Mouse (Mus musculus) c-Kit-positive CD71-positive TER-119-negative erythroid progenitor cells, embryonic 14.5 days (primary cell): ENCODE measurements around the gene Vasp.
A peak's percentile ranks its signal among the peaks of the same experiment; 100 is the strongest.

ENCODE experiments used
- DNase-seq: peaks from one replicate; pipeline ENCODE4 v3.0.0-alpha.2; 2013; ENCODE audit warnings: low read depth

Vasp gene

DNA sequence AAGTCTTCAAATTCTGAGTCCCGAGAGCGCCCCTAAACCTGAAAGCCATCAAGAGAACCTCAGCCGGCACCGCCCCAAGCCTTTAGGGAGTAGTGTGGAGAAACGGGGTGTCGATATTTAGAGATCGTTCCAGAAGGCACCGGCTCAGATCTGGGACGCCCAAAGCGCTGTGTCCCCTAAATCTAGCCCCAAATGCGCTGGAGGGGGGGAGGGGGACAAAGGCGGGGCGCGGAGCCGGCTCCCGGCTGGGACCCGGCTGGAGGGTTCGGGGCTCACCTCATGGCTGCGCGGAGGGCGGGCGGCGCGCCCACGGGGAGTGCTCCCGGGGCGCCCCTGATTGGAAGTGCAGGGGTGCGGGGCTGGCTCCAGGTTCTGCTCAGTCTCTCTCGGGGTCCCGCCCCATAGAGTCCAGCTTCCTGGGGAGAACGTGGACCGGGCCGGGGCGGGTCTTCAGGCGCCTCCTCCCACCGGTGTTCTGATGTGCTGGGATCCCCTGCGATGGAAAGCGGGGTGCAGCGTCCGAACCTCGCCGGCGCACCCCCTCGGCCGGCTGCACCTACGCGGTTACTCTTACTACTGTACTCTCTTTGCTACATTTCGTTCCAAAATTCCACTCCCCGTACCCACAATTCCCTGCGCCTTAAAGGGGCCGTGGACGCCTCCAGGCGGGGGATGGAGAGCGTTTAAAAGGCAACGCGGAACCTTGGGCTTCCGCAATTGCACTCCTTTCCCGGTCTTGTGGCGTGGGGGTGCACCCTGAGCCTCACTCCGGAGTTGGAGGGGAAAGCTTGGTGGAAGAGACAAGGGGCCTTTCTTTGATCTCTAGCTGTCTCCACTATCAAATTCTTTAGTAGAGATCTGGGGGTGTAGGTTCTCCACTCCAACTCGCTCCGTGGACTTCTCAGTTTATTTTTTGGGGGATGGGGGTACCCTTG lies at the start of gene Vasp:
Vasp (minus strand) TSS at position 580 of the 935 bp plus-strand sequence.
- peak; percentile 89 for DNase-seq

DNA sequence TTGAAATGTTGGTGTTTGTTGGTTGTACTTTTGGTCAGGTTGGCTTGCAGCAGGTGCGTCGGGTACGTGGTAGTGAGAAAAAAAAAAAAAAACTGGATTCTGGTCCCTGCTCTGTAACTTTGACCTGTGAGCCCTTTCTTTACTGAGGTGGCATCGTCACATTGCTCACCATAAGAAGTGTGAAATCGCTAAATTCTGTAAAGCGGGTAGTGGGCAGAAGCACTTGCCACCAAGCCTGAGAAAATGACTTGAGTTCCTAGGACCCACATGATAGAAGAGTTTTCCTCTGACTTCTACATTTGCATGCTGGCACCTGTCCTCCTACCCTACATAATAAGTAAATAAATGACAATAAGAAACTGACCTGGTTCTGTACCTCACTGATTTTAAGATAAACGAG lies 49.0 kb upstream of the Vasp start:
- DNase-seq: no peak

DNA sequence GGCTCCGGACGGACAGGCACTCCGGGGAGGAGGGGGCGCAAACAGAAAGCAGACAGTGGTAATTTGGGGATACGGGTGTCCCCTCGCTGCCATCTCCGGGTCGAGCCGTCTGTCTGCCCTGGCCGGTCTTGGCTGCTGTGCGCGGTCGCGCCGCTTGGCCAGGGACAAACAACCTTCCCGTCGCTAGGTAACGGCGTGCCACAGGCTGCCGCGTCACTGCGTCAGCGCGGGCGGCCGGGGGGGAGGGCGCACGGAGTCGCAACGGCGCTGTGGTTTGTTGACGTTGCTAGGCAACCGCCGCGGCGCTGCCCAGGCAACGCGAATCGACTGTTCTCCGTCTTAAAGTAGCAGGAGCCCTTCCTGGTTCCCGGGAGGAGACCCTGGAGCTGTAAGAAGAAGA lies 48.3 kb upstream of the Vasp start:
- DNase-seq: peak; percentile 92

DNA sequence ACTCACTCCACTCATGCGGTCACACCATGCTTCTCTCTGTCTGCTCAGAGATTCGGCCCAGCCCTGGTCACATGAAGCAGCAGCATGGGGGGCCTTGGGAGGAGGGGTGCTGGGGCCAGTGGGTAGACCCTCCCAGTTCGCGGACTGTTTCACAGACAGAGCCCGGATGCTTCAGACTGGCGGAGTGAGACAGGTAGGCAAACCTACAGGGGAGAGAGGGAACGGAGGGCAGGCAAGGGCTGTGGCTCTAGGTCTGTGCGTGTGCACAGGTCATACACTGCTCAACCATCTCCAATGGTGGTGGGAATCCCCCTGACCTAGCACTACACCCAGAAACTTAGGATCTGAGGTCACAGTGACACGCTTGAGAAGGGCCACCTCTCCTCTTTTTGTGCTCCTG lies 47.8 kb upstream of the Vasp start:
- DNase-seq: no peak

DNA sequence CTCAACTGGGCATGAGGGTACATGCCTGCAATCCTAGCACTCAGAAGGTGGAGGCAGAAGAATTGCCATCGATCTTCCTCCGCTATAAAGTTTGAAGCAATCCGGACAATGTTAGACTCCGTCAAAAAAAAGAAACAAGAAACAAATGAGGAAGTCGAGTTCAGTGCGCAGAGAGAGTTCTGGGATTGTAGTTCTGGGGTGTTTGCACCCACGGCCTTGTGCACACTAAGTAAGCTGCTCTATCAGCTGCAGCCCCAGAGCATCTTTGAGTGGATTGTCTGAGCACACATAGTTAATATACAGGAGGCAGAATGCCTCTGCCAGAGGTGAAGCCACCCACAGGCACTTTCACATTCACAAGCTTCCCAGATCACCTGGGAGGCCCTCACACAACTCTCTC lies 47.1 kb upstream of the Vasp start:
- no peak for DNase-seq

DNA sequence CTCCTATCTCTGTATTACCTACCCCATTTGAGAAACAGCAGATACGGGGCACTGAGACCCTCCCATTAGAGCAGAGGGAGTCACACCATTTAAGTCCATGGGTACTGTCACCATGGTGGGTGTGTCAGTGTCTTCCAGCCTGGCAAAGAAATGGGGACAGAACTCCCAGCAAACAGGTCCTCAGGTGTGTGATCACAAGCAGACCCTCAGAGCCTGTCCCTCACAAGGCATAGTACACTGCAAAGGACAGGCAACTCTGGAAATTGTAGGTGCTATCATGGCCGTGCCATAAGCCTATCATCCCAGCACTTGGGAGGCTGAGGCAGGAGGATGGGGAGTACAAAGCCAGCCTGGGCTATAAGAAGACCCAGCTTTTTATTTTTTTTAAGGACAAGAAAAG lies 46.6 kb upstream of the Vasp start:
- no peak for DNase-seq

DNA sequence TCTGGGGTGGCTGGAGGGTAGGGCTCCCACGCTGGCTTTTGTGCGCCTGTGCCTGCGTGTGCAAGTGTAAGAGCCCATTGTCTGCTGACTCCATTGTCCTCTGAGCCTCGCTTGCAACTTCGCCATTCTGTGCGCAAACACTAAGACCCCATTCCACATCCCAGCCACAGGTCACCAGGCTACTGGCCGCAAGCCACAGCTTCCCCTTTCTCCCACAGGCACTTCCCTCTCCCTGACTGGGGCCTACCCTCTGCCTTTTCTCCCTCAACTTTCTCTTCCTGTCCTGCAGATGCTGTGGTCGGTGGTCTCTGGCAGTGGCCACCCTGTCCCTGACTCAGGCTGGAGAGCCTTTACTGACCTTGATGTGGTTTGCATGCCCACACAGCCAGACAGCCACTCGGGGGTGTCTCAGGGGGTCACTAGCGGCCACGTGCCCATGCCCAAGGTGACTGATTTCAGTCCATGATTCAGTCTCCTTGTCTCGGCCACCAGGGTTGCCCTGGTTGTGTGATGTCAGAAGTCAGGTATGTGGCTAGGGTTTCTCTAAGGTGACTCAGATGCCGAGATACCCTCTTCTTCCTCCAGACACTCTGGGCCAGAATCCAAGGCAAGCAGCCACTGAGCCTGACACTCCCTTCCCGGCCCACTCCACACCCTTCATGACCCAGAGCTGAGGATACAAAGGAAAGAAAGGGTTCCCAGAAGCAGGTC lies 45.0 kb upstream of the Vasp start:
- DNase-seq: no peak

DNA sequence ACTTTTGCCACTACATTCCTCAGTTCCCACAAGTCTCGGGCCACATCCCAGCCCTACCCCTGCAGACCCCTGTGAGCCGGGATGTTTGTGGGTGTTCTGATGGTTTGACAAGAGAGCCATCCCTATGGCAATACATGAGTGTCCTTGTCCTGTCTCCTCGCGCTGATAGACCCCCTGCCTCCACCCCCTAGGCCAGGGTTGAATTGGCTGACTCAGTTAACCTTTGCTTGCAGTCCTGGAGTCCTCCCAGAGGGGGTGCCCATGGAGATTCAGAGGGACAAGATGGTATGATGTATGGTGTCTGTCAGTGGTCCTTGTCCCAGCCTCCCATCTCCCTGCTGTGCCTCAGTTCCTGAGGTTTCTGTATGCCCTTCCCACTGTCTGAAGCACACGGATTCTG lies 42.4 kb upstream of the Vasp start:
- no peak for DNase-seq

DNA sequence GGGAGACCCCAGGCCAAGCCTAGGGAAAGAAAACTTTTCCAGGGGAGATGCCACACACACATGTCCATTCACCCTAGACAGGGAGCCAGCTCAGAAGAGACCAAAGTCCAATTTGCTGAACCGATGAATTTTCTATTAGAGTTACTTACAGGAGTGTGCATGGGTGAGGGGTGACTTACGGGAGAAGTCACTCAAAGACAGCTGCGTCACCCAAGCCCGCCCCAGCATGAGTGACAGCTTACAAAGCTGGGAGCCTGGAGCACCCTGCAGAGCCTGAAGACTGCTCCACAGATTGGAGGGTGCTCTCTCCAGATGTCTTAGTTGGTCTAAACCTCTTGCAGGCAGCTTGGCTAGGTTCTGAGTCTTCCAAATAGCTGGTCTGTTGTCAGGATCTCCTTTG lies 40.4 kb upstream of the Vasp start:
- DNase-seq: no peak

DNA sequence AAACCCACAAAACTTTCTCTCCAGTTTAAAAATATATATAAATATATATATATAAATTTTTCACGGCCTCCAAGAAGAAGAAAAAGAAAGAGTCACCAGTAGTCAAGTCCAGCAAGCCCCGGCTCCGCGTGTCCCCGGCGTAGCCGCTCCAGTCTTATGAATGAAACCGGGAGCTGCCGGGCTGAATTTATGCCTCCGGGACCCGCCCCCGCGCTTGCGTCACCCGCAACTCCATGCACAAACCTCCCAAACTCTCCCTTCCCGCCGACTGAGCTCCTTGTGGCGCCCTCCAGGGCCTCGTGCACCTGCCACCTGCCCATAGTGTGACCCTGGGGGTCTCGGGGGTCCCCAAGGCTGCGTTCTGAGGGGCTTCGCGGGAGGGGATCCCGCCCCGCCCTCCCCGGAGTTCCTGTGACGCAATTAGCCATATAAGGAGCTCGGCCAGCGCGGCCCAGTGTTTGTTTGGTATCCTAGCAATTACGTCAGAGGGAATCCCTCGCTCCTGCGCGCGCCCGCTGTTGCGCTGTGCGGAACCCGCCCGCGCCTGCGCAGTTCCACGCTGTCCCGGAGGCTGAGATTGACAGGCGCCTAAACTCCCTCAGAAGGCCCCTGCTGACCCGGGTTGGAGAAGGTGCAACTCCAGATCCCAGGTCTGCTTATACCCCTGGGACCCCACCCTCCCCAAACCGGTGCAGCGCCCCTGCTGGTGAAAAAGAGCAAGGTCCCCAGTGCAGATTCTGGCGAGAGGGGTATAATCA lies 38.4 kb upstream of the Vasp start, which contains the start of gene Fosb:
Fosb (minus strand) TSS at position 168 of the 758 bp plus-strand sequence.
- DNase-seq: peak; percentile 88

DNA sequence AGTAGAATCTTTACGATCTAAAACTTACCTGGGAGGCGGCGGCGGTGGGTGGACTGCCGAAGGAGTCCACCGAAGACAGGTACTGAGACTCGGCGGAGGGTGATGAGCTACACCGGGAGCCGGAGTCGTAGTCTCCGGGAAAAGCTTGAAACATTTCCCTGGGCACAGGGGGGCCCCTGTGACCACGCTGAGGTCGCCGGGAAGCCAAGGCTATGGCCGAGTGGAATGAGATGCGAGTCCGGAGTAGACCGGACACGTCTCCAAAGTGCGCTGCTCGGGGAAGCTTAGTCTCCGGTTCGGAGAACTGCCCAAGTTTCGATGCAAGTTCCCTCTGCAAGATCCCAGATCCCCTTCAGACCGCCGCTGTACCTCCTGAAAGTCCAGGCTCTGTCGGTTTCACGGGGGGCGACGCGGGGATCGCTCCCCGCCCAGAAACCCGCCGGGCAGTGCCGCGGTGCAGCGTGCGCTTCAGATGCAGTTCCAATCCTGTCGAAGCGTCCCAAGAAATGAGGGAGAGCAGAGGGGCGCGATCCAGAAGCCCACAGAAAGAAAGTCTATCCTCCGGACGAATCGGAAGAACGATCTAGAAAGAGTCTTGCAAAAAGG lies 37.8 kb upstream of the Vasp start:
- no peak for DNase-seq

DNA sequence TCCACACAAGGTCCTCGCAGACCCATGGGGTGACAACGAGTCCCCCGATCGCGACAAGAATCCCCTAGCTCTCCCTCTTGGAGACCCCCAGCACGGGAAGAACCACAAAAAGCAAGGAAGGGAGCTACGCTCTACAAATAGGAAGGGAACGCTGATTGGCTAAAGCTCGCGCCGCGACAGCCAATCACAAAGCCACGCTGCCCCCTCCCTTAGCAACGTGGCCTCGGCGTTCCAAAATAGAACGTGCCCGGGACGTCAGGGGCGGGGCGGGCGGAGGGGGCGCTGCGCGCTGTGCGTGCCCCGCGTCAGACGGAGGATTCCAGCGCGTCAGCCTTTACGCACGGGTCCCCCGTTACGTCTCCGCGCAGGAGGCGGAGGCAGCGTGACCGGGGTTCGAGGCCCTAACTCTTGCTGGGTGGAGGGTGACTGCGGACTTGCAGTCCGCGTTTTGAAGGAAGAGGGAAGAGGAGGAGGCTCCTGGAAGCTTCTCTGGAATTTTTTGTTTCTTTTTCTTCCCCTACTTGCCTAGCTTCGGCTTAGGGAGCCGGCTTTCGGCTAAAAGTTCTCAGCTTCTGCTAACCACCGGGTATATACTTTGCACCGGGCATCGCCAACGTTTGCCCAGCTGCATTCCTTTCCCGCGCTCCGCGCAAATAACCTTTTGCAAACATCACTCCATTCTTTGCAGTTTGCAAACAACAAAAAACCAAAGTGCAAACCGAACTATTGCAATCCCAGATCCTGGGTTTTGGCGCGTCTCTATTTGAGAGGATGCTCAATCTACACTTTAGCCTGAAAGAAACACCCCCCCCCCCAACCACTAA lies 37.0 kb upstream of the Vasp start:
- peak; percentile 86 for DNase-seq

DNA sequence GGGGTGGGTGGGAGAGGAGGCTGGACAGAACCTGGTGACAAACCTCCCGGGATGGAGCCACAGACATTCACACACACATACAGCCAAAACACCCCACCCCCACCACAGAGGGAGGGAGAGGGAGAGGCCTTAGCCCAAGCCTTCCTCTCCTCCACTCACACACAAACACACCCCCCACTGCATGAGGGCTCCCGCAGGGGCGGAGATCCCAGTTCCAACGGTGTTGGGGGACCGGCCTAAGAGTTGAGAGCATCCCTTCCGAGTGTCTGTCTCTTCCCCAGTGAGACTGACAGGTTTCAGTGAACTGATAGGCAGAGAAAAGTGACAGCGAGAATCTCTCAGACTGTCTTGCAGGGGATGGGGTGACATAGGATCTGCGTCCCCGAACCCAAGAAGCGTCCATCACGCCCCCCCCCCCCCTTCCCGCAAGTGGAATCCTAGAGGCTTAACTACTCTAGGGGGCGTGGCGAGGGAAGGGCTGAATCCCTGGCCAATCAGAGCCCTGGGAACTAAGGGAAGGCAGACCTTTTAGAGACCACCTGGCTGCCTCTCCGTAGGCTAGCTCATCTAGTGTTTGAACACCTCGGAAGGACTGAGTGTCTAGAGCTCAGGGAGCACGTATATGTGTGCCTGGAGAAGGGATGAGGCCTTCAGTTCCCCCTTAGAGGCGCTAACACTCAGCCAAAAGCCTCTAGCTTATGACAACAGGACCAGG lies 36.3 kb upstream of the Vasp start:
- DNase-seq: no peak

DNA sequence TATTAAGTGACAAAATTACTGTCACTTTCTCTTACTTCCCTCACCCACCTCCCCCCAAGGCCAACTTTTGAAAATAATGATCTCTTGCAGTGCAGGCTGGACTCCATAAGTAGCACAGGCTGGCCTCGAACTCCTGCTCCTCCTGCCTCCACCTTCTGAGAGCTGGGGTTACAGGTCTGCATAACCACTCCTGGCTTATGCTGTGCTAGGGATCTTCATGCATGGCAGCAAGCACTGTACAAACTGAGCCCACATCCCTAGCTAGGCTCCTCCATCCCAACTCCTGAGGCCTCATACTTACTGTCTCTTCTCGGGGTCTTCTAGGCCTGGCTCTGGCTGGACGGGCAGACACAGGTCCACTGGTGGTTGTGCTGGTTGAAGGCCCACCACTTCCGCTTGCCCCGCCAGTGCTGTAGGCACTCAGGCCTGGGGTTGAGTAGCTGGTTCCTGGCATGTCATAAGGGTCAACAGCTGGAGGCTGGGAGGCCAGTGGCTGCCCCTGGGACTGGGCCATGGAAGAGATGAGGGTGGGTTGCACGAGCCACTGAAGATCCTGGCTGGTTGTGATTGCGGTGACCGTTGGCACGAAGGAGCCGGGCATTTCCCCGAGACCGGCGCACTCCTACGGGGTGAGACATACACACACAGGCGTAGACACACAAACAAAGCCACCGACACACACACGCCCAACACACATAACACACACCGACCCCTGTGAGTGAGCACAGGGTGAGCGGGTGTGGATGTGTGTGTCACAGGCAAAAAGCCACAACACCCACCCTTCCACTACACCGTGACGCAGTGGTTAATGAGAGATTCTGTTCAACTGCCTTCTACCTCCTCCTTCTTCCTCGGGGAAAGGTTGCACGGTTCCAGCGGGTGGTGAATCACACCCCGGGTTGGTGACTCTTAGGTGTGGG lies 35.5 kb upstream of the Vasp start:
- no peak for DNase-seq

DNA sequence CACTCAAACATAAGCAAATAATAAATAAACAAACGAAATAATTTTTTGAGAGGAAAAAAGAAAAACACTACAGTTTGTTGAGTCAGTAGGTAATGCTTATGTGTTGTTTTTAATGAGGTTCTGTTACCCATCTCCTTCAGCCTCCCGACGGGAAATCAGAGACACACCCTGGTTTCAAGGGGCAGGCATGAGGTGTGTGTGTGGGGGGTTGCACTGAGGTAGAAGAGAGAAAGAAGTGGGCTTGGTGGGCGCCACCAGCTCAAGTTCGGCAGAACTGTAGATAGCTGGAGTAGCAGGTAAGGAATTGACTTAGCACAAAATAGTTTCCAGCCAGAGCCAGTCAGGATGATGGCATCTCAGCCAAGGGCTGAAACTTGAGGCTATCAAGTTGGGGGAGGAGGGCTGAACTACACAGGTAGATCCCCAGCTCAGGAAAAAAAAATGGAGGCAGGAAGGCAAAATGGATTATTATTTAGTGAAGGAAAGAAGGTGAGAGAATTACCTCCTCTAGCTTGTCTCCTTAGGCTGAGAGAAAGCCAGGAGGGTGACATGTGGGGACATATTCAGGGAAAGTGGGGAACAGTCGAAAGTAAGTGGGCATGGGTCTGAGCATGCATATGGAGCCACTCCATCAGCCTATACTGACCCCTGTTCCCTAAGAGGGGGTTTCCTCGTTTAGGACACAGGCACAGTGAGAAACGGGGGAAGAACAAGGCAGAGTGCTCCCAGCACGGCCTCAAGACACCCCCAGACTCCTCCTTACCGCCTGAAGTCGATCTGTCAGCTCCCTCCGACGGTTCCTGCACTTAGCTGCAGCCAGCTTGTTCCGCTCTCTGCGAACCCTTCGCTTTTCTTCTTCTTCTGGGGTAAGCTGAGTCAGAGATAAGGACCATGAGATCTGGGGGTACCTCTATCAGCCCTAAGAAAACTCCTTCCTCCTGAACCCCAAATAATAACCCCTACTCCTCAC lies 34.5 kb upstream of the Vasp start:
- no peak for DNase-seq

DNA sequence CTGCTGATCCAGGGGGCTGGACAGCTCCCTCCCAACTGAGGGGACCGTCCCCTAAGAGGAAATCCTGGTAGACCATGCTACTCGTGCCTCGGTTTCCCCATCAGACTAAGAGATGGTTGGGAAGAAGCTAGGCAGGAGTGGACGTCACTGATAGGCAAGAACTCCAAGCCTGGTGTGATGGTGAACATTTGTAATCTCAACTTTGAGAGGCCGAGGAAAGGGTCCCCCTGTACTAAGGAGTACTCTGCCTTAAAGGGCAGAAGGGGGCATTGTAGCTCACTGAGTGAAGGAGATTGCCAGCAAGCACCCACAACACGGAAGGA lies 33.8 kb upstream of the Vasp start:
- DNase-seq: no peak

DNA sequence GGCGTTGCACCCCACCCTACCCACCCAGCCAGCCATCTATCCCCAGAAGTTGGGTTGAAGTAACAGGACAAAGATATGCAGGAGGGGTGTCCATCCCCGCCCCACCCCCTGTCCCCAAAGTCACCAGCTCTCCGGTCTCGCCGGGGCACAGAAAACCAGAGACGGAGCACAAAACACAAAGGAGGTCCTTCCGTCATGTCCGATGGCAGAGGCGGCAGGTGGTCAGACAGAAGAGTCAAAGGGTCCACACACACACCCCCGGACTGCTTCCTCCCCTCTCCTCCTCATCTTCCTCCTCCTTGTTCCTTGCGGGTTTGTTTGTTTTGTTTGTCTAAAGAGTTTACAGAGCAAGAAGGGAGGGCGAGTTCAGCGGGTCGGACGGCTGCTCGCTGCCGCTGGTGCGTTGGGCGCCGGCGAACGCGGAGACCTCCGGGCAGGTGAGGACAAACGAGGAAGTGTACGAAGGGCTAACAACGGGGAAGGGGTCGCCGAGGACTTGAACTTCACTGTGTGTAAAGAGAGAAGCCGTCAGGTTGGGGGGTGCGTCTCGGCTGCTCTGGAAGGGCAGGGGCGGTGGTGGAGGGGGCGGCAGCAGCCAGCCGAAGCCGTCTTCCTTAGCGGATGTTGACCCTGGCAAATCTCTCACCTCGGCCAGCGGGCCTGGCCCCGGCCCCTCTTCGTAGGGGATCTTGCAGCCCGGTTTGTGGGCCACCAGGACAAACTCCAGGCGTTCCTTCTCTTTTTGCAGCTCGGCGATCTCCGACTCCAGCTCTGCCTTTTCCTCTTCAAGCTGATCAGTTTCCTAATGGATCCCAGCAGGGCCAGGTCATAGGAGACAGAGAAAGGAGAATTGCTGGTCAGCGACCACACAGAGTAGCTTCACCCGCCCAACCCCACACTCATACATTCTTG lies 33.1 kb upstream of the Vasp start:
- DNase-seq: no peak
